Mouse (Mus musculus) E14TG2a.4 (cell line): ENCODE results near the gene Wbp11.

Experiments
- CTCF ChIP-seq: conservative IDR thresholded peaks from 2 replicates; pipeline ENCODE4 v1.5.1; 2014; ENCODE audit warnings: low read length
- NANOG ChIP-seq: IDR thresholded peaks from 2 replicates; pipeline ENCODE4 v1.6.1; 2014; ENCODE audit warnings: borderline replicate concordance, low read length, mixed read lengths
- POU5F1 ChIP-seq: IDR thresholded peaks from 2 replicates; pipeline ENCODE4 v1.6.1; 2014; ENCODE audit warnings: low read length, borderline replicate concordance

DNA sequence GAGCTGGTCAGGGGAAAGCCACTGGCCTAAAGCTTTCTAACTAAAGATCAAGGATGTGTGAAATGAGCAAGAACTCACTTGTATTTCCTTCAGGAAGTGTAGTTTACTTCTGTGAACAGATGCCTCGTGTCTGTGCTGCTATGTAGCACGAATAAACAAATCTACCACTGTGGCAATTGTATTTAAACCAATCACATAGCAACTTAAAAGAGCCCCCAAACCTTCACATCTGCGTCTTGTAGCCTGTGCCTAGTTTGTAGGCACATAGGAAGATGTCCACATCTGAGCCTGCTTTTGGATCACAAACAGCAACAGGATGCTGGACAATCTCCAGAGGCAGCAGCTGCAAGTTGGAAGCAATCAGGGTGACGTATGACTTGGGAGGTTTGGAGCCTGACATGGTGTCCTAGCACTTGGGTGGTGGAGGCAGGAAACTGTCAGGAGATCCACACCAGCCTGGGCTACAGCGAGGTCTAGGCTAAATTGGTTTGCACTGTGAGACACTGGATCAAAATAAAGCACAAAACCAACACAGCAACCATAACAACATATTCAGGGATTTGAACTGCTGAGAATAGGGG lies 38.6 kb downstream of the Wbp11 start:
- TF ChIP-seq CTCF (no peak), NANOG (no peak), POU5F1 (no peak)
